Mouse (Mus musculus) layer of hippocampus, postnatal 36 days (tissue): ENCODE measurements at regions not wholly inside any gene's neighbourhood (a gene's known extent, or its start where the extent isn't known, plus 50 kb on each side); places are given as distances from the start of the nearest gene placed in this dataset.

Experiments used
- DNase-seq, 2 experiments: peaks; one replicate each; pipeline ENCODE4 v3.0.0; 2022

GRCm38 (mm10) chr15:31673038-31673437 lies 71.4 kb downstream of the Fam173b start:
- no peak for DNase-seq

- no peak for DNase-seq
Measured at GRCm38 (mm10) chr15:31676771-31677191, 75.1 kb downstream of the Fam173b start.

GRCm38 (mm10) chr15:31693109-31693508 lies 91.5 kb downstream of the Fam173b start:
- DNase-seq = no peak

- DNase-seq = no peak
Measured at GRCm38 (mm10) chr15:31694877-31695671, 93.4 kb downstream of the Fam173b start.

GRCm38 (mm10) chr15:31703400-31703799 lies 101.7 kb downstream of the Fam173b start:
- DNase-seq = no peak

GRCm38 (mm10) chr15:31707416-31707815 lies 105.8 kb downstream of the Fam173b start:
- no peak for DNase-seq

GRCm38 (mm10) chr15:31721019-31721418 lies 119.4 kb downstream of the Fam173b start:
- DNase-seq = no peak

- no peak for DNase-seq
Measured at GRCm38 (mm10) chr15:31722429-31722828, 120.8 kb downstream of the Fam173b start.

- DNase-seq = no peak
Measured at GRCm38 (mm10) chr15:31724252-31724651, 122.6 kb downstream of the Fam173b start.

GRCm38 (mm10) chr15:31729133-31729532 lies 127.5 kb downstream of the Fam173b start:
- no peak for DNase-seq

GRCm38 (mm10) chr15:31741686-31742085 lies 140.0 kb downstream of the Fam173b start:
- no peak for DNase-seq

- DNase-seq = peak; percentile 22 to 41
Measured at GRCm38 (mm10) chr15:31744570-31744969, 142.9 kb downstream of the Fam173b start.

GRCm38 (mm10) chr15:31752632-31753031 lies 151.0 kb downstream of the Fam173b start:
- DNase-seq = no peak

- no peak for DNase-seq
Measured at GRCm38 (mm10) chr15:31753578-31754281, 152.1 kb downstream of the Fam173b start.

- DNase-seq = no peak
Measured at GRCm38 (mm10) chr15:31768959-31769844, 167.6 kb downstream of the Fam173b start.

GRCm38 (mm10) chr15:31783081-31783480 lies 181.4 kb downstream of the Fam173b start:
- DNase-seq = no peak

- DNase-seq = no peak
Measured at GRCm38 (mm10) chr15:31785022-31785421, 183.4 kb downstream of the Fam173b start.

GRCm38 (mm10) chr15:31798863-31799262 lies 197.2 kb downstream of the Fam173b start:
- peak; percentile 40 to 42 for DNase-seq

- no peak for DNase-seq
Measured at GRCm38 (mm10) chr15:31805522-31805921, 203.9 kb downstream of the Fam173b start.

GRCm38 (mm10) chr15:31815551-31815950 lies 213.9 kb downstream of the Fam173b start:
- DNase-seq = peak; percentile 47 to 54

- DNase-seq = no peak
Measured at GRCm38 (mm10) chr15:31819219-31819618, 217.6 kb downstream of the Fam173b start.

- DNase-seq = no peak
Measured at GRCm38 (mm10) chr15:31827219-31827618, 225.6 kb downstream of the Fam173b start.

GRCm38 (mm10) chr15:31841519-31841918 lies 239.9 kb downstream of the Fam173b start:
- DNase-seq = no peak
